Mouse (Mus musculus): ENCODE results near the gene Brip1. TPM values are rescaled to one million over a fixed set of nuclear protein-coding genes. Genes with fewer than 3 reads are reported as not detected.
"Not testable (repeated sequence)": the region's sequence is repeated elsewhere in the genome, so short reads cannot be mapped to it uniquely, and the experiment has no call there.

The Brip1 gene
- polyA plus RNA-seq, 1 experiment from 2014 or later: 8.4 TPM

DNA sequence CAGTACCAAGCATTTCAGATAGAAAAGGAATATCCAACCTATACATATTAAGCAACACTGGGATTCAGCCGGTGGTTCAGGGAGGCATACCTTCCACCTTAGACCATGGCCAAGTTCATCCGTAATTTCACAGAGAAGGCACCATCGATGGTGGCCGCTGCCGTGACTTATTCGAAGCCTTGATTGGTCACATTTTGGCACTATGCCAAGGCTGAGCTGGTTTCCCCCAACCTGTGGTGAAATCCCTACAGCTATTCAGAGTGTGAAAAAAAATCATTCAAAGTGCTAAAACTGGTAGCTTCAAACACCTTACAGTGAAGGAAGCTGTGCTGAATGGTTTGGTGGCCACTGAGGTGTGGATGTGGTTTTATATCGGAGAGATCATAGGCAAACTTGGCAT, 15.8 kb downstream of the Brip1 start:
- not testable (repeated sequence) for H3K27ac ChIP-seq; H3K27me3 ChIP-seq; ATAC-seq (ENCODE audit: low FRiP score, low read depth); H3K4me3 ChIP-seq; H3K4me2 ChIP-seq (replicated peaks); H3K9me3 ChIP-seq; H3K4me1 ChIP-seq; H3K36me3 ChIP-seq; H3K9ac ChIP-seq
- WGBS: 89% methylated on average over 7 of the region's 7 CpGs

DNA sequence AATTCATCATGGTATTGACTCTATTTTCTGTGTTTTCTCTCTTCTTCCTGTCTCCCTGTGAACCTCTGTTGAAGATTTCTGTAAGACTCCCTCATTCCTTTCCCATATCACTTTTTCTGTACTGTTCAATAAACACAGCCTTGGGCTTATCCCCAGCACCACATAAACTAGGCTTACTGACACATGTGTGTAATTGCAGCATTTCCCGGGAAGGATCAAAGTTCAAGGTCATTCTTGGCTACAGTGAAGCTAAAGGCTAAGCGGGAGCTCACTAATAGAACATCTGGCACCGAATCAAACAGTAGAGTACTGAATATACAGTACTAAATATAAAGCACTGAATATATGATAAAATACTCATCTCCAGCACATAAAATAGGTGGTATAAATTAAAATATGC, 25.2 kb downstream of the Brip1 start:
- no peak overlapping the region for H3K4me2 ChIP-seq (replicated peaks)
- no peaks in the 10 kb centered on the region for H3K4me1 ChIP-seq
- H3K36me3 ChIP-seq: no peaks in the 10 kb centered on the region
- WGBS: 56% methylated on average over 3 of the region's 3 CpGs
- no peaks in the 10 kb centered on the region for H3K27me3 ChIP-seq
- no peak overlapping the region for H3K9ac ChIP-seq
- ATAC-seq (ENCODE audit: low FRiP score, low read depth): no peak
- no peaks in the 10 kb centered on the region for H3K9me3 ChIP-seq
- no peak overlapping the region for H3K4me3 ChIP-seq
- H3K27ac ChIP-seq: no peak overlapping the region

DNA sequence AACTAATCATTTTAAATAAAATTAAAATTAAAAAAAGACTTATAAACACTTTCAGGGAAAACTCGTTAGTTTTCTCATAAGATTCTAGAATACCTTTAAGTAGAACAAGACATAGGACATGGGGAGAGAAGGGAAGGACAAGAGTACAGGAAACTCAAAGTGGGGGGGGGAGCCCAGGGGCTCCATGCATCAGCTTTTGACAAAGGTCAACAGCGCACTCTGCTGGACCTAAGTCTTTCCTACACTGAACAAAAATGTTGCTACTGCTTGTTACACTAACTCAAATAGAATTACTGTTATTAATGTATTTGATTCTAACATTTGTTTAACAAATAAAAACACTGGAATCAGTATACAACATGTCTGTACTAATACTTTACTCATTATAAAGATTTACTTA, 26.8 kb downstream of the Brip1 start:
- 57% methylated on average over 2 of the region's 2 CpGs for WGBS

GRCm38 (mm10) chr11:86170743-86171142, 30.2 kb downstream of the Brip1 start:
- Histone ChIP-seq H3K4me2 (replicated peaks) (no peak overlapping the region), H3K4me3 (no peak overlapping the region), H3K27me3 (no peaks in the 10 kb centered on the region), H3K9me3 (no peaks in the 10 kb centered on the region), H3K36me3 (no peaks in the 10 kb centered on the region), H3K9ac (no peak overlapping the region), H3K4me1 (no peaks in the 10 kb centered on the region), H3K27ac (no peak overlapping the region)
- 76% methylated on average over 2 of the region's 2 CpGs for WGBS
- ATAC-seq (ENCODE audit: low FRiP score, low read depth): no peak

More for the DNA sequence above, 26.8 kb downstream of the Brip1 start:
- Histone ChIP-seq H3K9ac (no peak overlapping the region), H3K36me3 (no peaks in the 10 kb centered on the region), H3K4me3 (no peak overlapping the region), H3K27ac (no peak overlapping the region), H3K27me3 (no peaks in the 10 kb centered on the region), H3K9me3 (no peaks in the 10 kb centered on the region), H3K4me2 (replicated peaks) (no peak overlapping the region), H3K4me1 (no peaks in the 10 kb centered on the region)
- no peak for ATAC-seq (ENCODE audit: low FRiP score, low read depth)

DNA sequence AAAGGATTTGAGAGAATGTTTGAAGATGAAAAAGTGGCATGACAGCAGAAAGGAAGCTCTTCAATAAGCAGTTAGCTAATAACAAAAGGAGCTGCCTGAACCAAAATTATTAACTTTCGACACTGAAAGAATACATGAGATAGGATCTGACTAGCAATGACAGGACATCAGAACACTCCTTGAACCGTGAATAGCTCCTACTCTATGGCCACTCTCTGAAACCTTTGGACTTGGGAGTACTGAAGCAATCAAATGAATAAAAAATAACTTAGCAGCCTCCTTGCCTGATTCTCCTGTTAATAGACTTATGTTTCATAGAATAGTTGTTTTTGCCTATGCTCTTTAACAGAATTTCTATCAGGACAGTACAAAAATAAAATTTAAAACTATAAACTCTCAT, 40.7 kb downstream of the Brip1 start:
- WGBS: 78% methylated on average over 2 of the region's 2 CpGs
- Histone ChIP-seq H3K9ac (no peak overlapping the region), H3K4me3 (no peak overlapping the region), H3K4me1 (no peaks in the 10 kb centered on the region), H3K9me3 (no peaks in the 10 kb centered on the region), H3K4me2 (replicated peaks) (no peak overlapping the region), H3K27ac (no peak overlapping the region), H3K27me3 (no peaks in the 10 kb centered on the region), H3K36me3 (peaks cover 2% of the 10 kb centered on the region; the same call in 1 of the 2 replicates)
- no peak for ATAC-seq (ENCODE audit: low FRiP score, low read depth)

- WGBS: 38% methylated on average over 2 of the region's 2 CpGs
- no peak for ATAC-seq (ENCODE audit: low FRiP score, low read depth)
- no peaks in the 10 kb centered on the region for H3K9me3 ChIP-seq
- no peak overlapping the region for H3K4me2 ChIP-seq (replicated peaks)
- H3K27me3 ChIP-seq: no peaks in the 10 kb centered on the region
- no peaks in the 10 kb centered on the region for H3K4me1 ChIP-seq
- no peak overlapping the region for H3K9ac ChIP-seq
- H3K27ac ChIP-seq: no peak overlapping the region
- H3K36me3 ChIP-seq: peaks cover 2% of the 10 kb centered on the region; the same call in 1 of the 2 replicates
- H3K4me3 ChIP-seq: no peak overlapping the region
Observed at GRCm38 (mm10) chr11:86158950-86159349, 42.0 kb downstream of the Brip1 start.

GRCm38 (mm10) chr11:86155638-86156037, 45.4 kb downstream of the Brip1 start:
- Histone ChIP-seq H3K36me3 (peaks cover 9% of the 10 kb centered on the region; the same call in 1 of the 2 replicates), H3K4me3 (no peak overlapping the region), H3K27ac (no peak overlapping the region), H3K27me3 (no peaks in the 10 kb centered on the region), H3K4me1 (no peaks in the 10 kb centered on the region), H3K4me2 (replicated peaks) (no peak overlapping the region), H3K9me3 (no peaks in the 10 kb centered on the region), H3K9ac (no peak overlapping the region)
- ATAC-seq (ENCODE audit: low FRiP score, low read depth): no peak
- WGBS: 87% methylated on average over 5 of the region's 5 CpGs

- Histone ChIP-seq H3K27me3 (no peaks in the 10 kb centered on the region), H3K36me3 (no peaks in the 10 kb centered on the region), H3K27ac (no peak overlapping the region), H3K4me2 (replicated peaks) (no peak overlapping the region), H3K4me3 (no peak overlapping the region), H3K9ac (no peak overlapping the region), H3K4me1 (no peaks in the 10 kb centered on the region), H3K9me3 (no peaks in the 10 kb centered on the region)
- WGBS: 71% methylated on average over 3 of the region's 3 CpGs
- ATAC-seq (ENCODE audit: low FRiP score, low read depth): no peak
Observed at GRCm38 (mm10) chr11:86131324-86131723, 69.7 kb downstream of the Brip1 start.

DNA sequence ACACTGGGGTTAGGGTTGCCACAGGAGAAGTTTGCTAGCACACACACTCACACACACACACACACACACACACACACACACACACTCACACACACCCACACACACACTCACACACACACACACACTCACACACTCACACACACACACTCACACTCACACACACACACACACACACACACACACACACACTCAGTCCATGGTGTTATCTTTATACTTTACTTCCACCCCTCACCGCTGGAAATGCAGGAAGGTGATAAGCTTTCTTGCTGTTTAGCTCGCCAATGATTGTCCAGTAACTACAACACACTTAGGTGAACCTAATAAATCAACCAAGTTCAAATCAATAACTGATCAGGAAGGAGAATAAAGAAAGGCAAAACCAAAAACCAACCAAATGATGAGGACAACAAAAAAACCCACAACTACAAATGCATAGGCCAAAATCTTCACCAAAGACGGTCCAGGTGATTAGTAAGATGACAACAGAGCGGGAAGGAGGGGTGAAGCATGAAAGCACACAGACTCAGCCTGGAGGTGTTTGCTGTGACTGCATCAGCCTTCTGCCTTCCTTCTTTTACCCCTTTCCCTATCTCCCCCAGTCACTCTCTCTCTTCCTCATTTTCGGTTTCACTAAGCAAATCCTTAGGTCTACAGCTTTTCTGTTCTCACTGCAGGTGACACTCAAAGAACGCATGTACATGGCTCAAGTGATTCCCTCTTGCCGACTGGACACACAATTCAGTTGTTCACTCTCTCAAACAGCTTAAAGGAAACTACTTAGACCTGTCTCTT, 83.7 kb downstream of the Brip1 start:
- no peak for ATAC-seq (ENCODE audit: low FRiP score, low read depth)

GRCm38 (mm10) chr11:86115955-86116354, 85.0 kb downstream of the Brip1 start:
- ATAC-seq (ENCODE audit: low FRiP score, low read depth): no peak
- H3K36me3 ChIP-seq: no peaks in the 10 kb centered on the region
- H3K4me1 ChIP-seq: peaks cover 10% of the 10 kb centered on the region; the same call in 1 of the 2 replicates
- 96% methylated on average over 1 of the region's 1 CpGs for WGBS
- no peak overlapping the region for H3K4me2 ChIP-seq (replicated peaks)
- H3K9ac ChIP-seq: no peak overlapping the region
- H3K27ac ChIP-seq: no peak overlapping the region
- no peak overlapping the region for H3K4me3 ChIP-seq
- no peaks in the 10 kb centered on the region for H3K9me3 ChIP-seq
- no peaks in the 10 kb centered on the region for H3K27me3 ChIP-seq

More for the DNA sequence above, 83.7 kb downstream of the Brip1 start:
- no peak overlapping the region for H3K4me3 ChIP-seq
- 78% methylated on average over 7 of the region's 7 CpGs for WGBS
- peaks cover 10% of the 10 kb centered on the region; the same call in 1 of the 2 replicates for H3K4me1 ChIP-seq
- no peaks in the 10 kb centered on the region for H3K27me3 ChIP-seq
- no peak overlapping the region for H3K27ac ChIP-seq
- H3K4me2 ChIP-seq (replicated peaks): no peak overlapping the region
- no peak overlapping the region for H3K9ac ChIP-seq
- no peaks in the 10 kb centered on the region for H3K9me3 ChIP-seq
- H3K36me3 ChIP-seq: no peaks in the 10 kb centered on the region

DNA sequence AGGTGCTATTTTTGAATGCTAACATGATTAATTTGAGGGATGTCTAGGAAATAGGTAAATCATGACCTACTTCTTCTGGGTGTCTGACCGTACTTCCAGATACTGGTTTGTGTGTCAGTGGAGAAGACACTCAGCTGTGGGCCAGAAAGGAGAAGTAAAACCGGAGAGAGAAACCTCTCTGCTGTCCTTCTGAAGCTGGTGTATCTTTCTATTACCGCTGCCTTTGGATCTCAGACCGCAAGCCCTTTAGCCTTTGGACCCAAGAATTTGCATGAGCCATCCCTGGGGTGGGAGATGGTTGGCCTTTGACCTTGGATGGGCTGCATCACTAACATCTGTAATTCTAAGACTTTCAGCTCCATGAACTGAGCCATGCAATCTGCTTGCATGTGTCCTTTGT, 93.7 kb downstream of the Brip1 start:
- Histone ChIP-seq H3K27me3 (no peaks in the 10 kb centered on the region), H3K4me2 (replicated peaks) (no peak overlapping the region), H3K36me3 (peaks cover 19% of the 10 kb centered on the region), H3K9ac (no peak overlapping the region), H3K27ac (no peak overlapping the region), H3K4me3 (no peak overlapping the region), H3K9me3 (no peaks in the 10 kb centered on the region), H3K4me1 (no peaks in the 10 kb centered on the region)
- 93% methylated on average over 4 of the region's 4 CpGs for WGBS
- no peak for ATAC-seq (ENCODE audit: low FRiP score, low read depth)

- H3K4me1 ChIP-seq: no peaks in the 10 kb centered on the region
- no peak overlapping the region for H3K4me2 ChIP-seq (replicated peaks)
- H3K9ac ChIP-seq: no peak overlapping the region
- peaks cover 19% of the 10 kb centered on the region for H3K36me3 ChIP-seq
- H3K4me3 ChIP-seq: no peak overlapping the region
- no peak for ATAC-seq (ENCODE audit: low FRiP score, low read depth)
- no peak overlapping the region for H3K27ac ChIP-seq
- no peaks in the 10 kb centered on the region for H3K9me3 ChIP-seq
- H3K27me3 ChIP-seq: no peaks in the 10 kb centered on the region
Observed at GRCm38 (mm10) chr11:86106596-86106995, 94.4 kb downstream of the Brip1 start.

DNA sequence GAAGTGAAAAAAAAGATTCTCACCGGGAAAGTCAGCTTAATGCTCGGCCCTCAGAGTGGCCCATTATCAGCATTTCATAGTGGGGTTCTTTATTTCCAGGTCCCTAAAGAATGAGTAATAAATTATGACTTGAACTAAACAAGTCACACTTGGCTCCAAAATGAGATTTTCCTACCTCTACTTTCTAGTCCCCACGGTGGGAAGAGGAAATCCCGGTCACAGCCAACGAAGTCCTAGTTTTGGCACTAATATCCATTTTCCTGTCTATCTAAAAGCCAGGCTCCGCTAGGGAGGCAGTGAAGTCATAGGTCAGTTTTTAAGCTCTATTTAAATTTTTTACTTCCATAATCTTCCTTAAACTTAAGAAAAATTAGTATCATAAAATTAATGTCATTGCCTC, 99.8 kb downstream of the Brip1 start:
- Histone ChIP-seq H3K27me3 (no peaks in the 10 kb centered on the region), H3K9me3 (no peaks in the 10 kb centered on the region), H3K4me1 (no peaks in the 10 kb centered on the region), H3K36me3 (peaks cover 13% of the 10 kb centered on the region), H3K4me3 (no peak overlapping the region), H3K27ac (no peak overlapping the region), H3K4me2 (replicated peaks) (no peak overlapping the region), H3K9ac (no peak overlapping the region)
- WGBS: 66% methylated on average over 6 of the region's 6 CpGs
- ATAC-seq (ENCODE audit: low FRiP score, low read depth): no peak

Data from limb, embryonic 13.5 days (tissue).